15 mouse cellular contexts compared by ENCODE assay signal in genomic region chr11:119627243-119627642, GRCm38 (mm10). TPM values are rescaled to one million over a fixed set of nuclear protein-coding genes. Genes with fewer than 3 reads are reported as not detected.
DNase-seq lines count a peak whose midpoint lies in the region; ATAC-seq and TF ChIP-seq lines count a peak whose summit lies in the region.
"Had no signal": no experiment of that assay in that cellular context is flagged by ENCODE, and none has a peak within 500 bp of the region (broad histone marks: within the 10 kb centered on the region; RNA-seq: fewer than 3 reads in every experiment).

No protein-coding gene starts in this region.

- no peak overlapping the region for H3K9ac ChIP-seq in hindbrain, postnatal 0 days (replicated peaks; ENCODE audit: low read length)
- H3K9ac ChIP-seq in midbrain, embryonic 11.5 days (ENCODE audit: low read length) = no peak overlapping the region
- no peak overlapping the region for H3K9ac ChIP-seq in midbrain, embryonic 14.5 days (replicated peaks; ENCODE audit: low read length)
- no peak overlapping the region for H3K9ac ChIP-seq in heart, embryonic 12.5 days
- H3K9ac ChIP-seq: forebrain, embryonic 13.5 days; heart, embryonic 15.5 days had no signal

- no peak for DNase-seq in hindbrain, postnatal 0 days (ENCODE audit: low spot score)
- DNase-seq in hindbrain, embryonic 10.5 days (ENCODE audit: low spot score) = no peak
- DNase-seq in midbrain, embryonic 11.5 days (ENCODE audit: low spot score, missing footprints) = peak; percentile 80
- DNase-seq in midbrain, embryonic 14.5 days = no peak
- peak; percentile 49 for DNase-seq in ES-CJ7 (ENCODE audit: low read depth, low spot score)
- DNase-seq in brain, embryonic 14.5 days (ENCODE audit: low read depth) = no peak
- DNase-seq: gastrocnemius, postnatal 25 days; kidney, postnatal 14 days; lung, postnatal 10 days; spleen, adult 18-20 months had no signal

- no peak overlapping the region for H3K27ac ChIP-seq in hindbrain, postnatal 0 days
- no peak overlapping the region for H3K27ac ChIP-seq in hindbrain, embryonic 10.5 days
- H3K27ac ChIP-seq in midbrain, embryonic 11.5 days (ENCODE audit: low read depth, low read length) = no peak overlapping the region
- no peak overlapping the region for H3K27ac ChIP-seq in midbrain, embryonic 14.5 days (replicated peaks; ENCODE audit: low read depth, low read length)
- no peak overlapping the region for H3K27ac ChIP-seq in heart, embryonic 12.5 days (ENCODE audit: poor library complexity, severe bottlenecking)
- H3K27ac ChIP-seq: forebrain, embryonic 13.5 days; heart, embryonic 15.5 days; midbrain, embryonic 10.5 days had no signal

- TF ChIP-seq CTCF in hindbrain, postnatal 0 days (IDR thresholded peaks at IDR 0.05; ENCODE audit: low read depth) = peak; percentile 50
- TF ChIP-seq CTCF in brain, embryonic 14.5 days (IDR thresholded peaks at IDR 0.05; ENCODE audit: borderline replicate concordance, extremely low read depth, insufficient read depth, insufficient read length) = peak; percentile 43; the same call in 1 of the 2 replicates

- ATAC-seq in hindbrain, postnatal 0 days = no peak
- no peak for ATAC-seq in midbrain, embryonic 11.5 days (ENCODE audit: low FRiP score)
- ATAC-seq in midbrain, embryonic 14.5 days (ENCODE audit: low FRiP score, low TSS enrichment) = no peak
- ATAC-seq in heart, embryonic 12.5 days (ENCODE audit: insufficient number of reproducible peaks, low FRiP score) = no peak
- ATAC-seq: forebrain, embryonic 13.5 days; hindbrain, embryonic 16.5 days had no signal

- H3K4me2 ChIP-seq in hindbrain, postnatal 0 days (ENCODE audit: low read depth, low read length) = no peak overlapping the region
- H3K4me2 ChIP-seq in midbrain, embryonic 11.5 days = no peak overlapping the region
- H3K4me2 ChIP-seq in midbrain, embryonic 14.5 days (ENCODE audit: low read length) = no peak overlapping the region
- no peak overlapping the region for H3K4me2 ChIP-seq in heart, embryonic 12.5 days
- H3K4me2 ChIP-seq: forebrain, embryonic 13.5 days; heart, embryonic 15.5 days had no signal

- no peaks in the 10 kb centered on the region for H3K36me3 ChIP-seq in hindbrain, postnatal 0 days (ENCODE audit: insufficient read depth, low read length)
- H3K36me3 ChIP-seq in hindbrain, embryonic 10.5 days = peaks cover 9% of the 10 kb centered on the region; the same call in 1 of the 2 replicates
- H3K36me3 ChIP-seq in midbrain, embryonic 11.5 days (ENCODE audit: control insufficient read depth, insufficient read depth, low read length) = no peaks in the 10 kb centered on the region
- H3K36me3 ChIP-seq in midbrain, embryonic 14.5 days (ENCODE audit: control insufficient read depth, insufficient read depth, low read length) = no peaks in the 10 kb centered on the region
- H3K36me3 ChIP-seq in heart, embryonic 12.5 days = no peaks in the 10 kb centered on the region
- H3K36me3 ChIP-seq: heart, embryonic 15.5 days had no signal

- no peak overlapping the region for H3K4me3 ChIP-seq in hindbrain, postnatal 0 days (ENCODE audit: low read length)
- no peak overlapping the region for H3K4me3 ChIP-seq in hindbrain, embryonic 10.5 days
- no peak overlapping the region for H3K4me3 ChIP-seq in midbrain, embryonic 11.5 days (ENCODE audit: low read depth, low read length)
- no peak overlapping the region for H3K4me3 ChIP-seq in midbrain, embryonic 14.5 days (replicated peaks; ENCODE audit: low read depth, low read length)
- no peak overlapping the region for H3K4me3 ChIP-seq in heart, embryonic 12.5 days
- H3K4me3 ChIP-seq: forebrain, embryonic 13.5 days; heart, embryonic 15.5 days; midbrain, embryonic 10.5 days had no signal

- H3K9me3 ChIP-seq in hindbrain, postnatal 0 days (ENCODE audit: low read length) = no peaks in the 10 kb centered on the region
- no peaks in the 10 kb centered on the region for H3K9me3 ChIP-seq in hindbrain, embryonic 10.5 days
- no peaks in the 10 kb centered on the region for H3K9me3 ChIP-seq in midbrain, embryonic 11.5 days (ENCODE audit: control insufficient read depth, low read length)
- no peaks in the 10 kb centered on the region for H3K9me3 ChIP-seq in midbrain, embryonic 14.5 days (ENCODE audit: control insufficient read depth, low read length)
- H3K9me3 ChIP-seq in heart, embryonic 12.5 days (replicated peaks) = no peaks in the 10 kb centered on the region
- H3K9me3 ChIP-seq: forebrain, embryonic 13.5 days; heart, embryonic 15.5 days; midbrain, embryonic 10.5 days had no signal

- H3K4me1 ChIP-seq in hindbrain, postnatal 0 days (ENCODE audit: insufficient read depth, low read length) = 0 out of 2 replicates have a peak, but pooled peaks cover 9% of the 10 kb centered on the region
- H3K4me1 ChIP-seq in hindbrain, embryonic 10.5 days (replicated peaks) = peaks cover 30% of the 10 kb centered on the region
- no peaks in the 10 kb centered on the region for H3K4me1 ChIP-seq in midbrain, embryonic 11.5 days (ENCODE audit: control insufficient read depth, insufficient read depth, low read length)
- H3K4me1 ChIP-seq in midbrain, embryonic 14.5 days (ENCODE audit: control insufficient read depth, insufficient read depth, low read length) = 0 out of 2 replicates have a peak, but pooled peaks cover 6% of the 10 kb centered on the region
- H3K4me1 ChIP-seq in heart, embryonic 12.5 days (replicated peaks) = peaks cover 41% of the 10 kb centered on the region

- no peaks in the 10 kb centered on the region for H3K27me3 ChIP-seq in hindbrain, postnatal 0 days (ENCODE audit: insufficient read depth, low read length)
- H3K27me3 ChIP-seq in hindbrain, embryonic 10.5 days (ENCODE audit: insufficient read depth, poor library complexity, severe bottlenecking) = no peaks in the 10 kb centered on the region
- no peaks in the 10 kb centered on the region for H3K27me3 ChIP-seq in midbrain, embryonic 11.5 days (ENCODE audit: control insufficient read depth, insufficient read depth, low read length)
- no peaks in the 10 kb centered on the region for H3K27me3 ChIP-seq in midbrain, embryonic 14.5 days (ENCODE audit: control insufficient read depth, insufficient read depth, low read length)
- no peaks in the 10 kb centered on the region for H3K27me3 ChIP-seq in heart, embryonic 12.5 days (replicated peaks)
- H3K27me3 ChIP-seq: forebrain, embryonic 13.5 days; heart, embryonic 15.5 days had no signal

- 68% methylated on average over 3 of the region's 3 CpGs for WGBS in hindbrain, postnatal 0 days
- WGBS in hindbrain, embryonic 10.5 days = 63% methylated on average over 3 of the region's 3 CpGs
- WGBS in midbrain, embryonic 11.5 days = 60% methylated on average over 3 of the region's 3 CpGs
- 71% methylated on average over 3 of the region's 3 CpGs for WGBS in midbrain, embryonic 14.5 days
- 59% methylated on average over 3 of the region's 3 CpGs for WGBS in heart, embryonic 12.5 days

- TF ChIP-seq POLR2A in brain, embryonic 14.5 days (IDR thresholded peaks at IDR 0.05; ENCODE audit: borderline replicate concordance, extremely low read depth, insufficient read depth, insufficient read length, poor library complexity, severe bottlenecking) = no peak

RNA-seq across cellular contexts. Expression of gene Rptor, which starts 24.5 kb away (rescaled TPM):
- total RNA-seq in hindbrain, postnatal 0 days (2014; rRNA removed) = 60.8 and 69.0 TPM in 2 replicates
- 8.6 and 8.7 TPM in 2 replicates for polyA plus RNA-seq in hindbrain, postnatal 0 days (2015; fragmentation: Nextera tagmentation; extraction: Ambion mirVana)
- polyA plus RNA-seq in hindbrain, embryonic 10.5 days (2016; fragmentation: Nextera tagmentation; extraction: Ambion mirVana) = 11.8 and 12.4 TPM in 2 replicates
- 8.7 and 11.1 TPM in 2 replicates for polyA plus RNA-seq in midbrain, embryonic 11.5 days (2014; fragmentation: Nextera tagmentation; extraction: Ambion mirVana)
- polyA plus RNA-seq in midbrain, embryonic 14.5 days (2014; fragmentation: Nextera tagmentation; extraction: Ambion mirVana) = 10.8 and 12.4 TPM in 2 replicates
- 23.4 and 34.4 TPM in 2 replicates for polyA plus RNA-seq in brain, embryonic 14.5 days (2012; rRNA removed)
- 13.3 and 14.1 TPM in 2 replicates for polyA plus RNA-seq in heart, embryonic 12.5 days (2016; fragmentation: Nextera tagmentation; extraction: Ambion mirVana)

Comparison
In these comparisons a context has a peak if more than half of its experiments do, and no peak if none do; other contexts are left out.
1. DNase-seq: peak in midbrain, embryonic 11.5 days (single experiment) and ES-CJ7 (single experiment); none in hindbrain, postnatal 0 days (single experiment), hindbrain, embryonic 10.5 days (single experiment), midbrain, embryonic 14.5 days (single experiment) and brain, embryonic 14.5 days (single experiment).